Mouse (Mus musculus) limb, embryonic 14.5 days (tissue): ENCODE data around the gene Them7. TPM values are rescaled to one million over a fixed set of nuclear protein-coding genes. Genes with fewer than 3 reads are reported as not detected.

ENCODE experiments used
- ATAC-seq: fragments of 200-750 bp; cut with Nextera tagmentation; 2 replicates; pipeline ENCODE4 v1.8.0; 2017; ENCODE audit warnings: low read depth, moderate number of reproducible peaks, moderate TSS enrichment; ENCODE audit not compliant: low FRiP score
- DNase-seq: peaks from one replicate; pipeline ENCODE4 v3.0.0-alpha.2; 2015; ENCODE audit warnings: low spot score
- H3K27ac ChIP-seq: fragments of 300-500 bp; sonication (generic); replicated peaks from 2 replicates; pipeline ENCODE4 v1.5.1; 2014; ENCODE audit warnings: low read depth, mild to moderate bottlenecking, low read length, moderate library complexity, mixed read lengths
- H3K27me3 ChIP-seq: fragments of 300-500 bp; sonication (generic); 2 replicates; pipeline ENCODE4 v1.6.1; 2014; ENCODE audit warnings: low read length, mixed read lengths; ENCODE audit not compliant: control insufficient read depth, insufficient read depth
- H3K36me3 ChIP-seq: fragments of 300-500 bp; sonication (generic); 2 replicates; pipeline ENCODE4 v1.6.1; 2014; ENCODE audit warnings: mild to moderate bottlenecking, low read length, moderate library complexity, mixed read lengths; ENCODE audit not compliant: control insufficient read depth, insufficient read depth
- H3K4me1 ChIP-seq: fragments of 300-500 bp; sonication (generic); 2 replicates; pipeline ENCODE4 v1.6.1; 2014; ENCODE audit warnings: antibody characterized with exemption, low read length, mixed read lengths; ENCODE audit not compliant: control insufficient read depth, insufficient read depth
- H3K4me2 ChIP-seq: fragments of 300-500 bp; sonication (generic); replicated peaks from 2 replicates; pipeline ENCODE4 v1.6.1; 2014; ENCODE audit warnings: low read depth, mild to moderate bottlenecking, low read length, moderate library complexity; ENCODE audit not compliant: severe bottlenecking
- H3K4me3 ChIP-seq: fragments of 300-500 bp; sonication (generic); replicated peaks from 2 replicates; pipeline ENCODE4 v1.5.1; 2014; ENCODE audit warnings: low read length
- H3K9ac ChIP-seq: fragments of 300-500 bp; sonication (generic); 2 replicates; pipeline ENCODE4 v1.6.1; 2014; ENCODE audit warnings: mild to moderate bottlenecking, low read depth, low read length, moderate library complexity; ENCODE audit not compliant: severe bottlenecking
- H3K9me3 ChIP-seq: fragments of 300-500 bp; sonication (generic); 2 replicates; pipeline ENCODE4 v1.6.1; 2016; ENCODE audit warnings: low read length; ENCODE audit not compliant: control insufficient read depth
- POLR2A ChIP-seq: fragments of 200-500 bp; IDR thresholded peaks from 2 replicates; pipeline ENCODE4 v1.8.0; 2012; ENCODE audit warnings: inconsistent platforms, mild to moderate bottlenecking, moderate library complexity, borderline replicate concordance; ENCODE audit not compliant: insufficient read depth, insufficient read length; ENCODE audit errors: extremely low read depth
- WGBS: fragments of 180-500 bp; shearing (Covaris S2); extraction: QIAGEN DNeasy Blood & Tissue Kit; methylation state at CpG from one replicate; pipeline ENCODE4 v1.1.7; 2014; 5-methylcytosine and 5-hydroxymethylcytosine counted together
- polyA plus RNA-seq, 2 experiments: library from polyadenylated mRNA; depleted of rRNA in 1 of 2; stranded (reverse) in 1 of 2; unstranded in 1 of 2; fragments of >200 nt; fragmentation: Nextera tagmentation in 1 of 2; extraction: Ambion mirVana in 1 of 2; gene quantifications; 2 replicates each; pipeline versions ENCODE4 v1.2.1 to v1.2.3; 2012 to 2014

The Them7 gene
- polyA plus RNA-seq, 2 experiments, result 0.63 to 0.94 TPM

DNA sequence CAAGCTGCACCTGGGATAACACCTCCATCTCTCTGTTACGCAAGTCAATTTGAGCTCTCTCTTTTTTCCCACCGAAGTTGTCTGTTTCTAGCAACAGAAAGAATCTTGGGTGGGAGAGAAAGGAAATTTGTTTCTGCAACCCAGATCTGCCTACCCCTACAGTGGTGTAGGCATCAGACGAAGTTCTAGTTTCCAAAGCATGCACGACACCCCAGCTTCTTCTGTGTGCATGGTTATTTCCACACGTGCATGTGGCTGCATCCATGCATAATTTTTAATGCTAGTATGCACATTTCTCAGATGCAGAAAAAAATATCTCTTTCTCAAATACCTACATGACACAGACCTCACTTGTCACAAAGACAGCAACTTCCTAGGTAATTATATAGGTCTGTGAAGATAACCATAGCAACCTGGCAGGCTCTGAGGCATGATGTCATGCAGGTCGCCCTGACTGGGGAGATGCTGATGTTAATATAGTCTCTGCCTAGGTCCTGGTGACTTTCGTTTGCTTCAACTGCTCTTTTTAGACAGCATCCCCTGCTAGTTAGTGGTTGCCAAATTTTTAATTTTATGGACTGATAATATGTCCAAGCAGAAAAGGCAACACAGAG lies 192.0 kb downstream of the Them7 start:
- no peaks in the 10 kb centered on the region for H3K27me3 ChIP-seq
- no peak overlapping the region for H3K9ac ChIP-seq
- no peaks in the 10 kb centered on the region for H3K9me3 ChIP-seq
- peaks cover 9% of the 10 kb centered on the region; the same call in 1 of the 2 replicates for H3K4me1 ChIP-seq
- ATAC-seq (no peak), DNase-seq (no peak)
- no peak overlapping the region for H3K27ac ChIP-seq
- H3K36me3 ChIP-seq, result no peaks in the 10 kb centered on the region
- no peak overlapping the region for H3K4me3 ChIP-seq
- no peak overlapping the region for H3K4me2 ChIP-seq
- WGBS, result 55% methylated on average over 7 of the region's 7 CpGs
- no peak for TF ChIP-seq POLR2A

DNA sequence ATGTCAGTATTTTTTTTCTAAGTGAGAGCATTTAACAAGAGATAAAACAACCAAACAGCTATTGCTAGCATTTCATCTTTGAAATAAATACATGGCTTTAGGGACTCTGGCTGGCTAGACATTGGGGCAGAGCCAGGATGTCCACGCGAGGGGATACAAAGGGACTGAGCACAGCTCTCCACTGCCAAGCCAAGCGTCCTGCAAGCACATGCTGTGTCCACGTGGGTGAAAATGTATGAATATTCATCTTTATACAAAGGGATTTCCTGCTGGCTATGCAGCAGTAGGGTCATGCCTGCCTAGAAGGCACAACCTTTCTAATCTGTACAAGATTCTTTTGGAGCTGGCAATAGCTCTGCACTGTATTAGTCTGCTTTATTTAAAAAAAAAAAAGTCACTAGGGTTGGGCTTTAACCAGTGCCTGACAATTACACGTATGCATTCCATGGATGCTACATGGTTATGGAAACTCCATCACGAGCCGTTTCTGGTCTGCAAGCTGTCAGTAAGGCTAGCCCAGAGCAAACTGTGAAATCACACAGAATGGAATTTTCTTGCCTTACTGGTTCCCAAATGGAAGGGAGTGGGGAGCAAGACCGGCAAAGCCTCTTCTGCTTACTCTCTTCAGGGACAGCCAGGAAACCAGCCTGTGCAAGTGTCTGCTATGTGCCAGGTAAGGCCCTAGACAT lies 192.7 kb downstream of the Them7 start:
- ATAC-seq (no peak), DNase-seq (no peak)
- H3K4me1 ChIP-seq, result peaks cover 9% of the 10 kb centered on the region; the same call in 1 of the 2 replicates
- no peaks in the 10 kb centered on the region for H3K9me3 ChIP-seq
- no peak overlapping the region for H3K27ac ChIP-seq
- TF ChIP-seq POLR2A, result no peak
- 62% methylated on average over 8 of the region's 8 CpGs for WGBS
- no peak overlapping the region for H3K9ac ChIP-seq
- H3K27me3 ChIP-seq, result no peaks in the 10 kb centered on the region
- H3K4me2 ChIP-seq, result no peak overlapping the region
- no peaks in the 10 kb centered on the region for H3K36me3 ChIP-seq
- H3K4me3 ChIP-seq, result no peak overlapping the region

DNA sequence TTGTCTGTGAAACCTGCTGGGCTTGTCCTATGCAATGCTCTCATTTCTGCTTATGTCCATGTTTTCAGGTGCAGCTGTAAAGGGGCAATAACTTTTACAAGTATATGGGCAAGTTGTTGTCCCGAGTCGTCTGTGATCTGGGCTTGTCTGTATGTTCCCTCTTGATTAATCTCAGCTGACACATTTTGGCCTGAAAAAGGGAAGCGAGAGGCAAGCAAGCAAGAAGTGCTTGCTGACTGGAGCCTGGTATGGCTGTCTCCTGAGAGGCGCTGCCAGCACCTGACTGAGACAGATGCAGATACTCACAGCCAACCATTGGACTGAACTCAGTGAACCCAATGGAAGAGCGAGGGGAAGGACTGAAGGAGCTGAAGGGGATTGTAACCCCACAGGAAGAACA lies 193.5 kb downstream of the Them7 start:
- H3K4me1 ChIP-seq, result peaks cover 9% of the 10 kb centered on the region; the same call in 1 of the 2 replicates
- ATAC-seq, result no peak
- 40% methylated on average over 5 of the region's 5 CpGs for WGBS
- no peaks in the 10 kb centered on the region for H3K36me3 ChIP-seq
- no peaks in the 10 kb centered on the region for H3K27me3 ChIP-seq
- TF ChIP-seq POLR2A, result no peak
- no peak overlapping the region for H3K4me2 ChIP-seq
- H3K27ac ChIP-seq, result no peak overlapping the region; the same call in 1 of the 2 replicates
- H3K4me3 ChIP-seq, result no peak overlapping the region
- no peak for DNase-seq
- H3K9me3 ChIP-seq, result no peaks in the 10 kb centered on the region
- H3K9ac ChIP-seq, result no peak overlapping the region

DNA sequence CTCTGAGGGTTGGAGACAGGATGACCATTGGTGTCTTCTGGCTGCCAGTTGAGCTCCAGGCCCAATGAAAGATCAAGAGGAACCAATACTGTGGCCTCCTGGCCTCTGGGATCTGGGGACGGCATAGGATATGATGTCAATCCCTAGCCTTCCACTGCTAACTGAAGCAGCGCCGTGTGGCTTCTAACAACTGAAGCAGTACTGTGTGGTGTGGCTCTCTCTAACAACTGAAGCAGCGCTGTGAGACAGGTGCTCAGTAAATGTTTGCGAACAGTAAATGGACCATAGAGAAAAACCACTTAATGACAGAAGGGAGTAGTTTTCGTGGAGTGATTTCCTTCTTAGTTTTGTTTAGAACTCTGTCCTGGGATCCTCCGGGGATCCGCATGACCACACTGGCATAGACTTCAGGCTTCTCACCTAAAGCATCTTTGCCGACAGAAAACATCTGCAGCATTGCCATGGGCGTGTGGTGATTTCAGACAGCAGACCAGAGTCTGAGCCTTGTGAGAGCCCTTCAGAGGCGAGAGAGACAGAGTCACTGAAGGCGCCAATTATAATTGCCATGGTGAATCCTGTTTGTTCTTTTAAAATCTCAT lies 194.6 kb downstream of the Them7 start:
- no peak overlapping the region for H3K4me3 ChIP-seq
- no peak overlapping the region for H3K9ac ChIP-seq
- no peaks in the 10 kb centered on the region for H3K27me3 ChIP-seq
- 86% methylated on average over 12 of the region's 12 CpGs for WGBS
- DNase-seq, result no peak
- TF ChIP-seq POLR2A, result no peak
- no peak for ATAC-seq
- H3K36me3 ChIP-seq, result no peaks in the 10 kb centered on the region
- H3K27ac ChIP-seq, result no peak overlapping the region
- H3K9me3 ChIP-seq, result no peaks in the 10 kb centered on the region
- peaks cover 9% of the 10 kb centered on the region; the same call in 1 of the 2 replicates for H3K4me1 ChIP-seq
- H3K4me2 ChIP-seq, result no peak overlapping the region

DNA sequence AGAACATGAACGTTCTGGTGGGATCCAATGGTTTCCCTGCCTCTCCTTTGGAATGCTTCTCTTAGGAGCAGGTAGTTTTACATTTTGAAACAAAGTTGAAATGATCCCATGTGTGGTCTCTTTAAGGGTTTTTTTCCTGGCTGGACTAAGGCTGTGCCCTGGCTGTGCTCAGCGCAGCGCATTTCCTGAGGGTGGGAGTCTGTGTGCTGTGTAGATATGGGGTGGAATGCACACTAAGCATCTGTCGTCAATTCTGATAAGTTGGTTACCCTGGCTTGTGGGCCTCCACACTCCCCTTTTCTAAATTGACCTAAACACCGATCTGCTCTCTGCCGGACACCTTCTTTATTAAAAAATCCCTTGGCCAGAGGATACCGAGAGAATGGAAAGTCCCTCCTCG lies 203.3 kb downstream of the Them7 start:
- H3K4me1 ChIP-seq, result no peaks in the 10 kb centered on the region
- H3K4me2 ChIP-seq, result no peak overlapping the region
- DNase-seq (no peak), ATAC-seq (no peak)
- no peak overlapping the region for H3K9ac ChIP-seq
- WGBS, result 65% methylated on average over 8 of the region's 8 CpGs
- no peak overlapping the region for H3K4me3 ChIP-seq
- H3K36me3 ChIP-seq, result no peaks in the 10 kb centered on the region
- peaks cover 4% of the 10 kb centered on the region for H3K27me3 ChIP-seq
- H3K9me3 ChIP-seq, result no peaks in the 10 kb centered on the region
- TF ChIP-seq POLR2A, result no peak
- no peak overlapping the region for H3K27ac ChIP-seq
